Mouse (Mus musculus) lung, postnatal 10 days (tissue): ENCODE measurements at regions not wholly inside any gene's neighbourhood (a gene's known extent, or its start where the extent isn't known, plus 50 kb on each side); places are given as distances from the start of the nearest gene placed in this dataset.

Experiments used
- DNase-seq: peaks from one replicate; pipeline ENCODE4 v3.0.0; 2021

GRCm38 (mm10) chr12:9274181-9274580 is 244.4 kb downstream of the Ttc32 start:
- no peak for DNase-seq

- DNase-seq: peak; percentile 14
Observed at GRCm38 (mm10) chr12:9275697-9276096, 245.9 kb downstream of the Ttc32 start.

- DNase-seq: no peak
Observed at GRCm38 (mm10) chr12:9278735-9279134, 248.9 kb downstream of the Ttc32 start.

- DNase-seq: no peak
Observed at GRCm38 (mm10) chr12:9279893-9280605, 250.3 kb downstream of the Ttc32 start.

- no peak for DNase-seq
Observed at GRCm38 (mm10) chr12:9287271-9287670, 257.5 kb downstream of the Ttc32 start.

- DNase-seq: no peak
Observed at GRCm38 (mm10) chr12:9292656-9293055, 262.9 kb downstream of the Ttc32 start.

DNA sequence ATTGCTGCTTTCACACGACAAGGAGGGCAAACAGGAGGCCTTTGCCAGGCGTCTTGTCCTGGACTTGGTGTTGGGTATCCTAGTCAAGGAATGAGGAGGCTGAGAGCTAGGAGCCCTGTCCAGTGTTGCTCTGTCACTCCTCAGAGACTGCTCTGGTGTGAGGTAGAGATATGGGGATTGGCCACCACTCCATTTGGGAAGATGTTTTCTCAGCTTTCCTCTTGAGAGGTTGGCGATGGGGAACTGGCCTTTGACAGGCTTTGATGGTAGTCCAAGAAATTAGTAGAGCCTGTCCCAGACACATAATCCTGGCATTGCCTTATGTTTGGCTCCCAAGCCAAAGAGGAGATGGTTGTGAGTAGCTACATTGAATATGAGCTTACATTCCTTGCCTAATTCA is 265.4 kb downstream of the Ttc32 start:
- DNase-seq: peak; percentile 57

GRCm38 (mm10) chr12:9298848-9299655 is 269.3 kb downstream of the Ttc32 start:
- no peak for DNase-seq

- peak; percentile 81 for DNase-seq
Observed at GRCm38 (mm10) chr12:9304146-9304545, 265.8 kb upstream of the Osr1 start.

- no peak for DNase-seq
Observed at GRCm38 (mm10) chr12:9337891-9338672, 231.8 kb upstream of the Osr1 start.

DNA sequence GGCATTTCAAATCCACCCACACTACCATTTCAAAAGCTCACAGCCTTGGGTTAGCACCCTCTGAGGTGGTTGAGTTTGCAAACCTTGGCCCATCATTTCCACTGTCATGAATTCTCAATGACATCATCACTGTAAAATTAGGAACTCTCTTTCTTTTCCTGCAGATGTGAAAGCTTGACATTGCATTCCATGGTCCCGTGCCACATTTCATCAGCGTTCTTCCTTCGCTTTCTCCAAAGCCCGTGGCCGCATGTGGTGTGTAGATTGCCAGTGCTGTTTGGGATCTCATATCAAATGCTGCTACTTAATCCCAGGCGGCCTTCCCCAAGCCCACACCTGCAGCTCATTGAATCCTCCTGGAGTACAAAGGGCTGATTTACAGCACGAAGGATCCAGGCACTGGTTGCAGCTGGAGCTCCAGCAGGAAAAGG is 231.1 kb upstream of the Osr1 start:
- peak; percentile 31 for DNase-seq

DNA sequence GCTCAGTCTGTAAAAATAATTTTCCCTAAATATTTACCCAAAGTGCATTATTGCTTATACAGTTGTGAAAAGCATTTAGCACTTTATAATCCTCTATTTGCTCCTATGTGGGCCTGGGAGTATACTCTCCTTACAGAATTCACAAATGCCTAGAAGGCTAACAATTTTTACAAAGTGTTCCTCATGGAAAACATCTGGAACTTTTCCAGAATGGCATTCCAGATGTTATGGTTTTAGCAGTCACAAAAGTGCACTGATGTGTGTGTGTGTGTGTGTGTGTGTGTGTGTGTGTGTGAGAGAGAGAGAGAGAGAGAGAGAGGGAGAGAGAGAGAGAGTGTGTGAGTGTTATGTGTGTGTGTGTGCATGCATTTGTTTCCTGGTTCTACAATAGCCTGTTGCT is 229.1 kb upstream of the Osr1 start:
- no peak for DNase-seq

DNA sequence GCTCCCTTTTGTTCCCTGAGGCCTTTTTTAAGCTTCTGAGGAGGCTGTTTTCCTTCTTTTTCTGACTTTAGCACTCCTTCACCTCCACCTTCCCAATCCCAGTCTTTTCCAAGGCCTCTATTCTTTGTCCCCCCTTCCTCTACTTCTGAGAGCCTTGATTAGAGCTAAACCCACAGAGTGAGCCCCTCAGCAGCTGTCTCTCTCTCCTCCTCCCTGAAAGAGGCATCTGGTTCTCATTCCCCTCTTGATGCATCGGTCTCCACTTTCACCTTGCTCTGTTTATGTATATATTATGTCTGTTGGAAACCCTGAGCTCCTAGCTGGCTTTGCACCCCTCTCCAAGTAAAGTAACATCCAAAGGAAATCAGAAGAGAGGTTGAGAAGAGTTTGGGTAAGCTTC is 224.6 kb upstream of the Osr1 start:
- no peak for DNase-seq

DNA sequence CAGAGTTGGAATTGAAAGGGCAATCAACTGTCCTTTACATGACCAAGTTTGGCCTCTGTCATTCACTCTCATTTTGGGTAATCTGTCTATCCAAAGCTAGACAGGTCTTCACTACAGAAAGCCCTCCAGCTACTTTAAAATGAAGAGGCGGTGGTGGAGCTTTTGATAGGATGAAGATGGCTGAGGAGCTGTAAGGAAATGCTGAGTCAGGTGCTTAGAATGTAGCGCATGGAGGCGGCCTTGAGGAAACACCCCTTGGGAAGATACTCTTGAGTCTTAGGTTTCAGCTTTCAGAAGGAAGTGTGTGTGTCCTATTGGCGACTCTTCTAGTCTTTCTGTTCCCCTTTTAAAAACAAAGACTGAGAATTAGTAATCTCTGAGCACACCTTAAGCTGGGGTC is 214.4 kb upstream of the Osr1 start:
- DNase-seq: no peak

DNA sequence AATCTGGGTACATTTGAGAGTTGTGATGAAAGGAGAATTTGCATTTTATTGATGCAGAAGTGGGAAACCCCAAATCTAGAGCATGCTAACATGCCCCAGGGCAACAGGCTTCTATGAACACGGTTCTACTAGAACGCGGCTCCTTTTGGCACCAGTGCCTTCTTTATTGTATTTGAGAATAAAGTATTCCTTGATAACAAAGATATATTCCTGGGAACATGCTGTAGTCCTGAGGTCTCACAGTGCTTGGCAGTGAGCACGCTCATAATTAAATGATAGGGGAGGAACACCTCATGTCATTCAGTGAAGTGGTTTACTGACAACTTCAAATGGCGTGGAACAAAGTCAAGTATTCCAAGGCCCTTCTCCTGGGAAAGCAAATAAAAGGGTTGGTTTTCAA is 212.1 kb upstream of the Osr1 start:
- no peak for DNase-seq

DNA sequence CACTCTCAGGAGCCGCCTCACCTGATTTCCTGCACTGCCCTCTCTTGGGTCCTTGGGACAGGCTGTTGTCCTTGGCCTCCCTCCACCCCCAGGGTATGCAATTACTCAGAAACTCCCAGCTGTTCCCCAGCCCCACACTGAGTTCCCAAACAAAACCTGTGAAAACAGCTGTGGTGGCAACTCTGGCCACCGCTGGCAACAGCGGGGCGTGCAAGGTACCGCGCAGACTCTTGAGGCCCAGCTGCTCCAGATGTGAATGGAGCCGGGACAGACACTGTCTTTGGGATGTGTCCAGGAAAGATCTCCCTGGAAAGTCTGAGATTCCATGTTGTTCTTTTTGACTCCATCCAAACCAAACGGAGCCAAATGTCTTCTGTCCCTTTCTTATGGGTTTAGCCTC is 211.0 kb upstream of the Osr1 start:
- no peak for DNase-seq

GRCm38 (mm10) chr12:9365931-9366330 is 204.0 kb upstream of the Osr1 start:
- no peak for DNase-seq

- no peak for DNase-seq
Observed at GRCm38 (mm10) chr12:9368682-9369081, 201.2 kb upstream of the Osr1 start.

GRCm38 (mm10) chr12:9401956-9402355 is 168.0 kb upstream of the Osr1 start:
- DNase-seq: no peak

- no peak for DNase-seq
Observed at GRCm38 (mm10) chr12:9404981-9405380, 164.9 kb upstream of the Osr1 start.

DNA sequence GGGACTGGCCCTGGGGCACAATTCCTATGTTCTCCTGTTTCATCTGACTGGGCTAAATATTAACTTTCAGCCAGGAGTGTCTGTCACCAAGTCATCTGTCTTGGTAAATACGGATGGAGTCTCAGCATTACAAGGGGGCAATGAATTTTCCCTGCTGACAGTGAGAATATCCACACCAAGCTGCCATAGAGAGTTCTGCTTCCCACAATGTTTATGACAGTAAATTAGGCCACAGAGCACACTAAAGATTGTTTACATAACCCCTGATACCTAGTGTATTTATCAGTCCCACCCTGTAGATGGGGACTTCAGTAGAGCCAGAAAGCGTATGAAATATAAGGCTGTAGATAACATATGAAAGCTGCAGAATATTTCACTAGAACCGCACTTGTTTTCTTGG is 150.6 kb upstream of the Osr1 start:
- DNase-seq: no peak

DNA sequence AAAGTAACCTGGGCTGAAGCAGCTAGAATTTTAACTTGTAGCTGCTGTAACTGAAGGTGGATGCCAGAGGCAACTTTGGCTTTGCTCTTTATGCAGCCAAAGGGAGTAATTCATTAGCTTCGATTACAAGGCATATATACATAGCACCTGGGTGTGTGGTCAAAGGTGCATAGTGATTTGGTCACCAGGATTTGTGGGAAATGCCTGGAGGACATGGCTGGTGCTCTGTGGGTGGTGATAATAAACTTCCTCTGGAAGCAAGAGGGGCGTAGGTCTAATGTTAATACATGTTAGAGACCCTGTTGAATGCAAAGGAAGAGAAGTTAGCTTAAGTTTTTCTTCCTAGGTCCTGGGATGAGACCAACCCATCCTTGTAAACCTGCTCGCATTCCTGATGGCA is 139.3 kb upstream of the Osr1 start:
- no peak for DNase-seq

GRCm38 (mm10) chr12:9438575-9439161 is 131.2 kb upstream of the Osr1 start:
- peak; percentile 16 for DNase-seq
